Mouse (Mus musculus) olfactory bulb, adult 2 months (tissue): ENCODE data around the gene Hdac9. TPM values are rescaled to one million over a fixed set of nuclear protein-coding genes. Genes with fewer than 3 reads are reported as not detected.

ENCODE experiments used
- H3K27ac ChIP-seq: fragments of 200-500 bp; 2 replicates; pipeline ENCODE4 v1.5.1; 2012; ENCODE audit warnings: low read depth, low read length; ENCODE audit not compliant: insufficient read depth
- H3K4me1 ChIP-seq: fragments of 200-500 bp; 2 replicates; pipeline ENCODE4 v1.6.1; 2012; ENCODE audit warnings: low read length; ENCODE audit not compliant: control insufficient read depth, insufficient read depth
- H3K4me3 ChIP-seq: fragments of 200-500 bp; 2 replicates; pipeline ENCODE4 v1.5.1; 2012; ENCODE audit warnings: mild to moderate bottlenecking, low read depth, low read length, moderate library complexity; ENCODE audit not compliant: insufficient read depth
- CTCF ChIP-seq: fragments of 200-500 bp; IDR thresholded peaks from 2 replicates; pipeline ENCODE4 v1.5.1; 2012; ENCODE audit warnings: low read depth, mild to moderate bottlenecking, low read length, moderate library complexity; ENCODE audit not compliant: insufficient read depth
- POLR2A ChIP-seq: fragments of 200-500 bp; IDR thresholded peaks from 2 replicates; pipeline ENCODE4 v1.6.1; 2012; ENCODE audit warnings: mild to moderate bottlenecking, low read depth, low read length, moderate library complexity; ENCODE audit not compliant: insufficient read depth
- WGBS: fragments of 180-500 bp; shearing (Covaris S2); methylation state at CpG from one replicate; pipeline ENCODE4 v1.1.7; 2018; 5-methylcytosine and 5-hydroxymethylcytosine counted together
- polyA plus RNA-seq: library from polyadenylated mRNA; stranded (reverse); fragments of >200 nt; gene quantifications from 2 replicates; pipeline ENCODE4 v1.2.4, GENCODE M21; 2012; ENCODE audit warnings: low replicate concordance; ENCODE audit not compliant: missing spikeins, insufficient read depth, insufficient read length

Hdac9 gene
- polyA plus RNA-seq, 1 experiment = not detected

- 95% methylated on average over 1 of the region's 1 CpGs for WGBS
- TF ChIP-seq POLR2A (no peak), CTCF (no peak)
- no peak overlapping the region for H3K4me3 ChIP-seq
- no peak overlapping the region for H3K27ac ChIP-seq
- no peaks in the 10 kb centered on the region for H3K4me1 ChIP-seq
Observed at GRCm38 (mm10) chr12:34506345-34506744, 410.6 kb downstream of the Hdac9 start.

- peak overlapping the region; percentile 96 for H3K27ac ChIP-seq
- no peaks in the 10 kb centered on the region for H3K4me1 ChIP-seq
- H3K4me3 ChIP-seq = no peak overlapping the region
- TF ChIP-seq CTCF = no peak
- no peak for TF ChIP-seq POLR2A
- WGBS = 20% methylated on average over 9 of the region's 9 CpGs
Observed at GRCm38 (mm10) chr12:34498751-34499626, 417.9 kb downstream of the Hdac9 start.

GRCm38 (mm10) chr12:34498331-34498730 lies 418.6 kb downstream of the Hdac9 start:
- H3K27ac ChIP-seq = peak overlapping the region; percentile 51; the same call in 1 of the 2 replicates
- TF ChIP-seq POLR2A = no peak
- no peak for TF ChIP-seq CTCF

GRCm38 (mm10) chr12:34497702-34498101 lies 419.2 kb downstream of the Hdac9 start:
- no peak overlapping the region for H3K27ac ChIP-seq
- no peak for TF ChIP-seq POLR2A
- no peak for TF ChIP-seq CTCF
- no peak overlapping the region for H3K4me3 ChIP-seq
- 50% methylated on average over 3 of the region's 3 CpGs for WGBS
- H3K4me1 ChIP-seq = no peaks in the 10 kb centered on the region

More at GRCm38 (mm10) chr12:34498331-34498730, 418.6 kb downstream of the Hdac9 start:
- H3K4me1 ChIP-seq = no peaks in the 10 kb centered on the region
- WGBS = 44% methylated on average over 8 of the region's 8 CpGs
- H3K4me3 ChIP-seq = no peak overlapping the region

GRCm38 (mm10) chr12:34495940-34496339 lies 421.0 kb downstream of the Hdac9 start:
- Histone ChIP-seq H3K4me3 (no peak overlapping the region), H3K27ac (peak overlapping the region; percentile 78), H3K4me1 (no peaks in the 10 kb centered on the region)
- 28% methylated on average over 3 of the region's 3 CpGs for WGBS
- no peak for TF ChIP-seq POLR2A
- no peak for TF ChIP-seq CTCF

GRCm38 (mm10) chr12:34489629-34490028 lies 427.3 kb downstream of the Hdac9 start:
- Histone ChIP-seq H3K27ac (no peak overlapping the region), H3K4me3 (no peak overlapping the region), H3K4me1 (0 out of 2 replicates have a peak, but pooled peaks cover 4% of the 10 kb centered on the region)
- no peak for TF ChIP-seq POLR2A
- no peak for TF ChIP-seq CTCF

- Histone ChIP-seq H3K4me1 (0 out of 2 replicates have a peak, but pooled peaks cover 4% of the 10 kb centered on the region), H3K27ac (no peak overlapping the region), H3K4me3 (no peak overlapping the region)
- WGBS = 78% methylated on average over 1 of the region's 1 CpGs
- TF ChIP-seq POLR2A = no peak
- no peak for TF ChIP-seq CTCF
Observed at GRCm38 (mm10) chr12:34487666-34488065, 429.2 kb downstream of the Hdac9 start.

- TF ChIP-seq POLR2A (no peak), CTCF (no peak)
- Histone ChIP-seq H3K4me1 (0 out of 2 replicates have a peak, but pooled peaks cover 4% of the 10 kb centered on the region), H3K4me3 (no peak overlapping the region), H3K27ac (no peak overlapping the region)
- WGBS = 57% methylated on average over 3 of the region's 3 CpGs
Observed at GRCm38 (mm10) chr12:34487021-34487420, 429.9 kb downstream of the Hdac9 start.

- Histone ChIP-seq H3K4me3 (no peak overlapping the region), H3K4me1 (0 out of 2 replicates have a peak, but pooled peaks cover 4% of the 10 kb centered on the region), H3K27ac (no peak overlapping the region)
- no peak for TF ChIP-seq POLR2A
- no peak for TF ChIP-seq CTCF
- WGBS = 88% methylated on average over 2 of the region's 2 CpGs
Observed at GRCm38 (mm10) chr12:34486016-34486415, 430.9 kb downstream of the Hdac9 start.
